Mouse (Mus musculus) cerebellum, adult 8-10 months (tissue): Measurements from ENCODE around the gene Umps.

Experiments
- DNase-seq: peaks from one replicate; pipeline ENCODE4 v3.0.0; 2022

The Umps gene

DNA sequence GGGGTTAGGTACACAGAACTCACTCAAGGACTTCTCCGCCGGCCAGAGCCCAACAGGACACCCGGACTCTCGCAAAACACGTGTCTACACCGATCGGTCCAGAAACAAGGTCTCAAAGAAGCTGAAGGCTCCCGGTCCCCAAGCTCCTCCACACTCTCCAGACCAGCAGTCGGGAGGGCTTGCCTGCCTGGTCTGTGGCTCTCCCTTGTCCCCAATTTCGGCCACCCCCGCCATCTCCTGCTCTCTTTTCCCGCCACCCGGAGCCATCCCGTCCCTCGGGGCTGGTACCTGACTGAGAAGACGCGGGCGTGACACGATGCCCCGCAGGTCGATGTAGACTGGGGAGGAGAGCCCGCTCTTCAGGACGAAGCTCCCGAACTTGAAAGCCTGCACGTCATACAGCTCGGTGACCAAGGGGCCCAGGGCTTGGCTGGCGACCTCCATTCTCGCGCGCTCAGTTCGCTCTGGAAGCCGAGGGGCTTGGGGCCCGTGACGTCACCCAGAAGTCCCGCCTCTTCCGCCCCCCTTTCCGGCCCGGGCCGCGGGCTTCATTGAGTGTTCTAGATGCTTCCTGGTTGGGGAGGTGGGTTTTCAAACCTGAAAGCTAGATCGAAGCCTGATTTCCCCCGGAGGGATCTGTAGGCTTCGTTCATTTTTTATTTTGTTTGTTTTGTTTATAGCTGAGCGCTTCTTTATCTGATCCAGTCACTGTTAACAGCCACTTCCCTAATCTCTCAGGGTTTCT is at the start of gene Umps:
Gene Umps, minus strand, starts transcription at position 501 of the 745 bp plus-strand sequence.
- DNase-seq, result peak; percentile 83

- DNase-seq, result no peak
Observed at GRCm38 (mm10) chr16:34011991-34012845, 45.4 kb upstream of the Umps start.

GRCm38 (mm10) chr16:34009567-34009966 is 42.7 kb upstream of the Umps start:
- no peak for DNase-seq

- DNase-seq, result no peak
Observed at GRCm38 (mm10) chr16:34005986-34006385, 39.1 kb upstream of the Umps start.

GRCm38 (mm10) chr16:34004128-34004578 is 37.3 kb upstream of the Umps start:
- DNase-seq, result no peak

DNA sequence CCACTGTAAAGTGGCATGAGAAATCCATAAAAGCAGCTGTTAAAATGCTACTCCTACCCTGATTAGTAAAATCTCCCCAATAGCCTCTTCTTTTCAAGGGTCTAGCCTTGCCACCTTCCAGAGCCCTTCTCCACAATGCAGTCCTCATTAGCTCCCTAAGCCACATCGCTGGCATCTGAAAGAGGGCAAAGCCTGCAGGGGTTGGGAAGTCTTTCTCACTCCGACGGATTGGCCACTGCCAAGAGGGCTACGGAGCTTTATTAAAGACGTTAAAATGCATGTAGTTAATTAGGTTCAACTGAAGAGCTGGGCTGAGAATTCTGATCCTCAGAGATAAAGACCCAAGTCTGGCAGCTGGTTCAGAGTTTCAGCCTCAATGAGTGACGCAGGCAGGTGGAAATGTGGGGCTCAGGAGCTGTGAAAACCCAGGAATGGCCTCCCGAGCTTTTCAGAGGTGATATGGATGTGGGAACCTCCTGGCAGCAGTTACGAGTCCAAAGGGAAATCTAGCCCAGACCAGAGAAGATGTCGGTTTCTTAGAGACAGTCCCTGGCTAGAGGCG is 36.8 kb upstream of the Umps start:
- no peak for DNase-seq

- DNase-seq, result no peak
Observed at GRCm38 (mm10) chr16:34000715-34001114, 33.9 kb upstream of the Umps start.

DNA sequence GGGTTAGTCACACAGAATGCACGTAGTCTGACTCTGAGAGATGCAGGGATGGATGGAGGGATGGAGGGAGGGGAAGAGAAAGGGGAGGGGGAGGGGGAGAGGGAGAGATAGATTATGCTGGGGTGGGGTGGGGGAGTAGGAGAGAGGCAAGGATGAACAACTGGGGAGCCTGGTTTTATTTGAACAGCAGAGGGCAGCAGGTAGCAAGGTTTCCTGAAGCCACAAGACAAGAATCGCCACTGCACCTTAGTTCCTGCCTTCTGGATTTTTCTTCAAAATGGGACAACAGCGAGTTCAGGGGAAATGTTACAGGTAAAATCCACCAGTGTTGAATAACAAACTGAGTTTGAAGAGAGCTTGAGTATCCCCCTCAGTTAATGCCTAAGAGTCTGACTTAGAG is 32.5 kb upstream of the Umps start:
- peak; percentile 26 for DNase-seq

DNA sequence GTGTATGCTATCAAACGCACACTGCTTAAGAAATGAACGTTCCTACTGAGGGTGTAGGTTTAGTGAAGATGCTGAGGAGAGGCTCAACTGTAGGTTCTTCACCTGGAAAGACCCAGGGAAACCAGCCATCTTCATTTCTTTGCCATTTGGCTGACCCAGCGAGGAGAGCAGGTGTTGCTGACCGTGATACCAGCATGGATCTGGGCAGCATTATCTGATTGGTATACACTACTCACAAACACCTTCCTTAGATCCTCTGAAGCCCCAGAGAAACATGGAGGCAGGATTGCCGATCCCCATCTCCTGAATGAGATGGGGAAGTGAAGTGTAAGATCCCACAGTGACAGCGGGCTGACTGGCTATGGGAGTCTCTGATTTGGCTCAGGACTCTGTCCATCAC is 31.2 kb upstream of the Umps start:
- peak; percentile 29 for DNase-seq

GRCm38 (mm10) chr16:33996030-33996429 is 29.2 kb upstream of the Umps start:
- DNase-seq, result peak; percentile 48

DNA sequence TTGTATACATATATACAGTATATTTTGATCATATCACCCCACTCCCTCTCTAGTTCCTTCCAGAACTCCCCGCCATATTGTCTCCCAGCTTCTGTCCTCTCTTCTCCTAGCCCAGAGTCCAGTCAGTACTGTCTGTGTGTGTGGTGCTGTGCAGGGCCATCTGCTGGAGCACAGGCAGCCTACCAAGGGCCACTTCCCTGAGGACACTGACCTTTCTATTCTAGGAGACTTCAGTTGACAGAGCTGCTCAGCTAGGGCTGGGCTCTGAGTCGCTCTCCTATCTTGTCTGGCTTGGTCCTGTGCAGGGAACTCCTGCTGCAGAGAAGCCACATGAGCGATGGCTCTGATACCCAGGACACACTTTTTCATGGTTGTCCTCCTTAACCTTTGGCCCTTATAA is 28.7 kb upstream of the Umps start:
- DNase-seq, result no peak

DNA sequence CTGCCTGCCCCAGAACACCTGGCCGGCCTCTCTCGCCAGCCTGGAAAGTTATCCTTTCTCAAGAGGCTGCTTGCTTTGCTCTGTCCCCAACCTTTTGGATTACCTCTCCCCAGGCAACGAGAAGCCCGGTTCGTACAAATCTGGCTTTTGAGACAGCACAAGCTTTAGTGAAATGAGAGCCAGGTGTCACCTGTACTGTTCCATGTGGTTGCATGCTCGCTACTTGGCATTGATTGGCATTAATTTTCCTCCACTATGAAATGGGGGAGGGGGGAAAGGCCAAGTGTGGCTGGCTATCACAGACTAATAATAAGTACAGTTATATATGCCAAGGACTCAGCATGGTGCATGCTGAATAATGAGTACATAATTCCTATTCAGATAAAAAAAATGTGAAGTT is 27.5 kb upstream of the Umps start:
- no peak for DNase-seq

DNA sequence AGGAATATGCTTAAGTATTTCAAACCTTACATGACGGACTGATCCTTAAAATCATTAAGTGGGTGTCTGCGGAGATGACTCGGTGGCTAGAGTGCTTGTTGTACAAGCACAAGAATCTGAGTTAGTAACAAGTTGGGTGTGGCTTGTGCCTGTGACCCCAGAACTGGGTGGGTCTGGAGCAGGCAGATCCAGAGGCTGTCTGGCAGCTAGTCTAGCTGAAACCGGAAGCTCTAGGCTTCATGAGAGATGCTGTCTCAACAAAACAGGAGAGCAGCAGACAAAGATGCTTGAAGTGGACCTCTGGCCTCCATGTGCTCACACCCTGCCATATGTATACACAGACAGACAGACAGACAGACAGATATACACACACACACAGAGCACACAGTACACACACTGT is 23.9 kb upstream of the Umps start:
- DNase-seq, result no peak

DNA sequence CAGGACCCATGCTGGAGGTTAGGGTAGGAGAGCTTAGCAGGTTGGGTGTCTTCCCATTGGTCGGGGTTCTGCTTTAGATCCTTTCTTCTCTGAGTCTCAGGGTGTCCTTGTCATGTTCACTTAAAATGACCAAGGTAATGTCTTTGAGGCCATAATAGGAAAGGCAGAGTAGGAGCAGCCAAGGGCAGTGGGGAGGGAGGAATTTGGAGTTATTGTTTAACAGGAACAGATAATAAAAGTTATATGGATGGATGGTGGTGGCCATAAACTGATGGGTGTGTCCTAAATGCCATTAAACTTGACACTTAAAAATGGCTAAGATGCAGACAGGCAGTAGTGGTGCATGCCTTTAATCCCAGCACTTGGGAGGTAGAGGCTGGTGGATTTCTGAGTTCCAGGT is 22.3 kb upstream of the Umps start:
- no peak for DNase-seq

- DNase-seq, result peak; percentile 36
Observed at GRCm38 (mm10) chr16:33988358-33989012, 21.6 kb upstream of the Umps start.

DNA sequence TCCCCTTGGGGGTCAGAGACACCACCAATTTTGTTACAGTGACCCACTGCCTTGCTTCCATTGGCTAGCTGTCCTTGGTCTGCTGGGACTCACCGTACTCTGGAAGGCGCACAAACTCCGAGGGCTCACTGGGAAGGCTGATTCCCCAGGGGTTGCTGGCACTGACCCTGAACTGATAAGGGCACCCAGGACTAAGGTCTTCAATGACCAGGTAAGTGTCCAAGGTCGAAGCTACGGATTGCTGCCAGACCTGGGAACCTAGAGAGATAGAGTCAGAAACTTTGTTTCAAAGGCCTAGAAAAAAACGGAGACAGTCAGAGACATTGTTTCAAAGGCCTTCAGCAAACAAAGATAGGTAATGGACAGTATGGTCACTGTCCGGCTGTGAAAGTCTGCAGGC is 20.2 kb upstream of the Umps start:
- no peak for DNase-seq

DNA sequence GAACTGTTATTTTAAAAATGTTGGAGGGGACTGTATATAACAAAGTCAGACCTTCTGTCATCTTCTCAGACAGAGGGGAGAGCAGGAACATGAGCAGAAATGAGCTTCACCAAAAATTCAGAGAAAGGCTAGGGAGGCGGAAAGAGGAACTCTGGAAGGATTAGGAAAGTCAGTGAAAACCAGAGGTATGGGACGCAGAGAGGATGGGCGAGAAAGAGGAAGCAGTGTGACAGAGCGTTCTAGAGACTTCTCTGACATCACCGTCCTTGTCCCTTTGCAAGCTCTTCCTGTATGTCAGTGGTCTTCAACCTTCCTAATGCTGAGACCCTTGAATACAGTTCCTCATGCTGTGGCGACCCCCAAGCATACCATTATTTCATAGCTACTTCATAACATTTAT is 18.5 kb upstream of the Umps start:
- no peak for DNase-seq

DNA sequence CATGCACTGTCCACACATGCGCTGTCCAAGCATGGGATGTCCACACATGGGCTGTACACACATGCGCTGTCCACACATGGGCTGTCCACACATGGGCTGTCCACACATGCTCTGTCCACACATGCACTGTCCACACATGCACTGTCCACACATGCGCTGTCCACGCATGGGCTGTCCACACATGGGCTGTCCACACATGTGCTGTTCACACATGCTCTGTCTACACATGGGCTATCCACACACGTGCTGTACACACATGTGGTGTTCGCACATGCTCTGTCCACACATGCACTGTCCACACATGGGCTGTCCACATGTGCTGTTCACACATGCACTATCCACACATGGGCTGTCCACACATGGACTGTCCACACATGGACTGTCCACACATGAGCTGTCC is 16.9 kb upstream of the Umps start:
- DNase-seq, result no peak

GRCm38 (mm10) chr16:33979855-33980254 is 13.0 kb upstream of the Umps start:
- DNase-seq, result no peak

- DNase-seq, result no peak
Observed at GRCm38 (mm10) chr16:33967283-33967640, 424 bp upstream of the Umps start.

GRCm38 (mm10) chr16:33965878-33966537 is 830 bp downstream of the Umps start:
- DNase-seq, result no peak

GRCm38 (mm10) chr16:33963509-33963908 is 3.3 kb downstream of the Umps start:
- no peak for DNase-seq

DNA sequence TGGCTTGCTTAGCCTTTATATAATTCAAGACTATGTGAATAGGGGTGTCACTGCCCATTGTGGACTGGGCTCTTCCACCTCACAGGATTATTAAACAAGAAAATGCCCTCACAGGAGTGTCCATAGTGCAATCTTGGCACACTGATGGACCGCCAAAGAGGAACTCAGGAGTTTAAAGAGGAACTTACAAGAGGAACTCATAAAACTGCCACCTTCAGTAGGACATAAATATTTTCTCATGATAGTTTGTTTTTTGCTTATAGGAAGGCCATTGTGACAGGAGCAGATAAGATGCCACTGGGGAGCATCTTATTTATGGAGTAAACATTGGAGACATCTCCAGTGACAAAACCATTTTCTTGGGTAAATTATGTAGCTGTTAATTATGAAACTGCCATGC is 12.0 kb downstream of the Umps start:
- DNase-seq, result no peak
